Mouse (Mus musculus): ENCODE data around the gene Smarca2.

Smarca2 gene

DNA sequence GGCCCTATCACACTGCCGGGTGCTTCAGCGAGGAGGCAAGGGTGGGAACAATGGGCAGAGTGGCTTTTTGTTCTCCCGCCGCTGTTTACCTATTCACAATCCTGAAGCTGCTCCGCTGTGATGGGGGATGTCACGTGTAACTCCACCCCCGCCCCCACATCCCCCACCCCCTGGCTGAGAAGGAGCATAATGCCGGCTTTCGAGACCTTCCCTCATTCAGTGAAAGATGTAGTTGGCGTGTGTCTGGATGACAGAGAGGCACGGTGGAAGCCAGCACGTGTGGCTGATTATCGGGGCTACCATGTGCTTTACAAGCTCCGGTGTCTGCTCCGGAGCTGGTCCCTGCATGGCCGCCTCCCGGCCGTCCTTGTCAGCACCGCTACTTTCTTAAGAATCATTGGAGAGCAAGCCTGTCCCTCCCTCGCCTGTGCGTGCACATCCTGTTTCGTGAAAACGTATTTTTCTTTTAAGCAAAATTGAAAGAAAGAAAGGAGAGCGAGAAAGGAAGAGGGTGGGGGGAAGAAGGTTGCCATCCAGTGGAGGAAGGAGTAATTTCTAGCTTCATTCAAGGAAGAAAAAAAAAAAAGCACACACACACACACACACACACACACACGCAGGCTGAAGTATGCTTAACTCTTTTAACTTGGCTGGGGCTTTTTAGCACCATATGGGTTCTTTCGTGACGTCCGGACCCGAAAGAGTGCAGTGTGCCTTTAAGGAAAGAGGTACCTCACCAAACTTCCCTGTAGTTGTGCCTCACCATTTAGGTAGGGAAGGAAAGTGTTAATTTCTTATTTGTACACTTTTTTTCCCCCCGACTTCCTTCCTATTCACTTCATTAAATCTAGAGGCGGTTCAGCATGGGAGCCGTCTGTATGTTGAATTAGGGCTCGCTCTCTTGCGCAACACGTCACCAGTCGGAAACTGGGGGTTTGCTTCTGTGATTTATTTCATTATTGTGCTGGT, 143.0 kb downstream of the Smarca2 start:
- peak; percentile 20 for DNase-seq (ENCODE audit: low read depth, low spot score)

DNA sequence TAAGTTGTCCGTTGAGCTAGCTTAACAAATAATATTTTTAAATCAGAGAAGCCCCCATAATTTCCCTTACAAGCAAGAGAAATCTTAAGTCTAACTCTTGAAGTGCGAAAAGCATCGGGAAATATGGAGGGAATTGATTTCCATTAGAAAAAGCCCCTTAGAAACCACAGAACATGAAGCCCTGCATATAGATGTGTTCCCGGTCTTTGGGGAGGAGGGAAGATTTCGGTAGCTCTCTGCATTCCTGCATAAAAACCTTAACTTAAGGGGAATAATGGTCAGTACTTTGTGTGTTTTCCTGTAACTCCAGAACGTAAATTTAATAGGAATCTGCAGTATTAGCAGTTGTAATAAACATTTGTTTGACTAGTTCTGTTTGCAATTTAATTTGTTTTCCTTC, 143.8 kb downstream of the Smarca2 start:
- DNase-seq (ENCODE audit: low read depth, low spot score): no peak

DNA sequence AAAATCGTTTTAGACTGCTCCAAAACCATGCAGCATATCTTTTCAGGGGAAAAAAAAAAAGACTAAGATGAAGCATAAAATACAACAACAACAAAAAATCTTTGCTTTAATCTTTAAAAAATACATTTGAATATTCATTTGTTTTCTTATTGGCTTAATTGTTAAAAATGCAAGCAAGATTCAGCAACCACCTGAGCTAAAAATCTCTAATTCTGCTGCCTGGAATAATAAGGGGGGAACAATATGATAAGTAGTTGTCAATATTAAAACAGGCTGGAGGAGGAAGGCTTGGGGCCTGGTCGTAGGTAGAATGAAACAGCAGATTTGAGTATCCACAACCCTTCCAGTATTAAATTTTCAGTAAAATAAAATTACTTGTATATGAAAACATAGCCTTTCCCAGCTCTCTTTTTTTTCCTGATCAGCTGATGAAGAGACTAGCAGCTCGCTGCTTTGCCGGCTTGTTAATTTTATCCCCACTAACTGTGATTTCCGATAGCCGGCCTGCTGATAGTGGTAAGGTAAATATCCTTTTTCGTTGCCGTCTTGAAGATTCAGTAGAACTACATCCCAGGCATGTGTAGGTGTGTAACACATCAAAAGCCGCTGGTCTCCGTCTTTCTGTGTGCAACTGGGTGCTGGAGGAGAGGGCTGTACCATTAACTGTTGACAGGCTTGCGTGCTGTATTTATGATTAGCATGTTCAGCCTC, 144.7 kb downstream of the Smarca2 start:
- no peak for DNase-seq (ENCODE audit: low read depth, low spot score)

DNA sequence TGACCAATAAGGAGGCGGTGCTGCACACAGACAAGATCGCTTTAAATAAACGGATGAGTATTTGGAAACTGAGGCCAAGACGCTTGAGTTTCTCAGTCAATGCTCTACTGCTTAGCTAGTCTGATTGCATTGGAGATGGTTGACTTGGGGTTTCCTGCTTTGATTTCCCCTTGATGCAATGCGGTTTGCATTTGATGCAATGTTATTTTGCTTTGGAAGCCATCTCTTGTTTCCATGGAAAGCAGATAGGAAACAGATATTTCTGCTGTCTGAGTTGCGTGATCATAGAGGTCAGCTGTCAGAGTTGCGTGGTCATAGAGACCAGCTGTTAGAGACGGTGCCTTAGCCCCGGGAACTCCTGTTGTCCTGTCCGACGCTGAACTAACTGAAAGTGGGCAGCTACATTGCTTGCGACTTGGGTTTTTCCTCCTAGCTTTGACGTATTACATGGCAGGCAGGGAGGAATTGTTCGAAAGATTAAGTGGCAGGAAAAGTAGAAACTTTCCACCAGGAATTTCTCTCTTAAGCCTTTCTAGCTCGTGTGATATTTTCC, 147.8 kb downstream of the Smarca2 start:
- no peak for DNase-seq (ENCODE audit: low read depth, low spot score)

DNA sequence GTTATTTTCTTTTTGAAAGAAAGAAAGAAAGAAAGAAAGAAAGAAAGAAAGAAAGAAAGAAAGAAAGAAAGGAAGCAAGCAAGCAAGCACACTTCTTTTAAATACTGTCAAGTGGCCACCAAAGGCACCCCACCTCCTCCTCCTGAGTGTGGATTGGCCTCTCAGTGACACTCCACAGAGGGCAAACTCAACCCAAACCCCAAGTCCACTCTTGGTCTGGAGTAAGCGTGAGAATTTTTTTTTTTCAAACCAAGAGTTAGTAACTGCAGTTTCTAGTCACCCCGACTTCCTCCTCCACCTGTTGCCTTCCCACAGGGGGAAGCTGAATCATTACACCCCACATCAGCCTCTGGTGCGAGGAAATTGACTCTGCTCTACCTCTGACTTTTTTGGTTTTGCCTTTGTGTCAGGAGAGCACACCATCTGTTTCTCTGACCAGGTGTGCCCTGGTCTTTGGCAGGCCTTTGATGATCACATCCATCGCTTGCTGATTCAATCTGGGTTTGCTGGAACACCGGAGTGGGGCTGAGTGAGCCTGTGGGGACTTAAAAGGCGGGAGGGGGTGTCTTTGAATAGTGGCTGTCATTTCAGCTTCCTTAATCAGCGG, 148.5 kb downstream of the Smarca2 start:
- DNase-seq (ENCODE audit: low read depth, low spot score): no peak

DNA sequence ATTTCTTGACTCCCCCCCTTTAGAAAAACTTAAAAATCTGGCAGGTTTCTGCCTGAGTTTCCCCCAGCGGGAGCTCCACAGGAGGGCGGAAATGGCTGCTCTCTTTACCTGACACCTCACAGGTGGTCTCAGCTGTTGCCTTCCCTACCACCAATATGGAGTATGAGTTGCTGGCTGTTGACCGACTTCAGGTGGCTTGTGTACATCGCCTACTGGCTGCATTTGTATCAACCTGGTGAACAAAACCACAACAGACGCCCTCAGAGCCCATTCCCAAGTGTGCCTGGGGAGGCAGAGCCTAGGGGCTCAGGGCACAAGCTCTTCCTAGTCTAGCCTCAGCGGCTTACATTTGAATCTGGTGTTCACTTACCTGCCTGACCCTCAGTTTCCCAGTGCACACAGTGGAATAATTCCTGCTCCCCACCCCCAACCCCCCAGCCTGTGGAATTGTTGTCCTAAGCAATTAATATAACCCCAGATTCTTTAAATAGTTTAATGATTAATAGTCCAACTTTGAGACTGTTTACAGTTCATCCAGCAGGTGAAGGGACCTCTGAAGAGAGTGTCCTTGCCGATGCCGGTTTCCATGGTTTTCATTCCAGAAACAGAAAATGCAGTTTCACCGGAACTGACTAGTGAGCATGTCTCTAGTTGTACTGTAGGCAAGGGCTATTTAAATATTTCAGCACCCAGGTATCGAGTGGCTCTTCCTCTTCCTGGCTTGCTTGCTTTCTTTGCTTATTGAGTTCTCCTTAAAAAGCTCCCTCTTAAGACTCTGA, 149.4 kb downstream of the Smarca2 start:
- DNase-seq (ENCODE audit: low read depth, low spot score): no peak

DNA sequence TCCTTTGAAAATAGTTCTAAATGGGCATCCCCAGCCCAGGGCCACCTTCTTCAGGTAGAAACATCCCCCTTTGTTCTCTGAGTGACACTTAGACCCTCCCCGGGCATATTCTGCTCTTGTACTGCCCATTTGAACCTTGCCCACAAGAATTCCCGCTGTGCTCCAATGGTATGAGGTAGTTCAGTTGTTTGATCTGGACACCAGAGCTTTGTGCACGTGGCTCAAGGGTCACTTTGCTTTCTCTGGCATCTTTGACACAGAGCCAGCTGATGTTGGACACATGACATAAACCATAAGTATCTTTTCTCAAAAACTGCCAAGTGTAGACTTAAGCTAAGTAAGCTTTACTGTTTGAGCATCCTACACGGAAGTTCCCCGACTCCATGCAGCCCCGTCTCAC, 151.1 kb downstream of the Smarca2 start:
- DNase-seq (ENCODE audit: low read depth, low spot score): no peak

DNA sequence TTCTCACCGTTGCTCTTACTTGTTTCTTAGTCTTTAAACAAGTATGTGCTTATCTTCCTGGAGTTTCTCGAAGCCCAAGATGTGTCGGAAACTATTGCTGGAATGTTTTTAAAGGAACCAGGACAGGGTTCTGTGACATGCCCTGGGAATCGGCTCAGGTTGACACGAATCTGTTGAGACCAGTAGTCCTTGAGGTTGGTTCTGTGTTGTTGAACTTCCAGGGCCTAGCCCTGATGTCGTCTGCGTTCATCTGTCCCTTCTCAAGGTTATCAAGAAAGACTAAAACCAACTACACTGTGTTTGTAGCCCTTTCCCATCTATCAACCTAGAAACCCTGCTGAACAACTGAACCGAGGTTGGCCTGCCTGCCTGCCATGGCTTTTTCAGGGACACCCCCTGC, 151.5 kb downstream of the Smarca2 start:
- DNase-seq (ENCODE audit: low read depth, low spot score): no peak

DNA sequence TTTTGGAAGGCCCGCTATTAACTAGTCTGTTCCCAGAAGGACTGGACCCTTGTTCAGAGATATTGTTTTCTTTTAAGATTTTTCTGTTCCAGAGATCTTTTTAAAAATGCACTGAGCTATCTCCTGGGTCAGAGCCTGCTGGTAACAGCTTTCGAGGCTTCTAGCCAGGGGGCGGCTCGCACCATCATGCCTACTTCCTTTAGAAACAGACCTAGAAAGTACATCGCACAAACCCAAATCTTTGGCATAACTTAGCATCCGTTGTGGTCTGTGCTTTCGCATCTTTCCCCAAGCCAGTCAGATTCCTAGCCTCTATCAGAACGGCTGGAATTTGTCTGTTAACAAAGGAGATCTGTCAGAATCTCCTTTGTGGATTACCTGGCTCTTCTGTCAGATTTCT, 153.3 kb downstream of the Smarca2 start:
- DNase-seq (ENCODE audit: low read depth, low spot score): no peak

DNA sequence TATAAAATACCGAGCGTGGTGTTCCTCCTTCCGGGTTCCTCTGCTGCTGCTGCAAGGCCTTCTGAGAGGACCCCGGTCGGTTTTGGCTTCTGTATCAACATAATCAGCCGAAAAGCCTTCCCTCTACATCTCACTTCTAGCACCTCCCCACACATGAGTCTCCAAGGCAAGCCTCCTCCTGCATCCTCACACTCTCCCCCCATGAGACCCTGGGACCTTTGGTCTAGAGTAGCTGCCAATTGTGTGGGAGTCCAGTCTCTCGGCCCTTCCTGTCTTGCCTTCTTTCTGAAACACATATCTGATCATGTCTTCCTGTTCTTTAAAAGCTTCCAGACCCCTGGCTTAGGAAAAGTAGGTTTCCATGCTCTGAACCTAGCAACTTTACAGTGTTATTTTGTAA, 153.8 kb downstream of the Smarca2 start:
- no peak for DNase-seq (ENCODE audit: low read depth, low spot score)

DNA sequence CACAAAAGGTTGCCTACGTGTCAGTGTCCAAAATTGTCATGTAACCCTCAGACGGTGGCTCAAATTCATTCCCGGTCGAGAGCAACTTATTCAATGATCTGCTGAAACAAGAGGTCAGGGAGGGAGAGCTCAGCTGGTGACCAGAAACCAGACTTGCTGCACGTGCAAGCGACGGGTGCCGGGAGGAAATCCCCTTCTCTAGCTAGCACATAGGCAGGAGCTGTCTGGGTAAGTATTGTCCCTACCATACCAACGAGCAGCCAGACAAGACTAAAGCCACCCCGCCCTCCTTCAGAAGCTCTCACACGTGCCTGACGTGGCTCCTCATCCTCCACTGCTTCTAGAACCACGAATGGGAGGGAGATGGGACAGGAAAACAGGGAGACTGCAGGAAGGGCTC, 154.4 kb downstream of the Smarca2 start:
- DNase-seq (ENCODE audit: low read depth, low spot score): no peak

DNA sequence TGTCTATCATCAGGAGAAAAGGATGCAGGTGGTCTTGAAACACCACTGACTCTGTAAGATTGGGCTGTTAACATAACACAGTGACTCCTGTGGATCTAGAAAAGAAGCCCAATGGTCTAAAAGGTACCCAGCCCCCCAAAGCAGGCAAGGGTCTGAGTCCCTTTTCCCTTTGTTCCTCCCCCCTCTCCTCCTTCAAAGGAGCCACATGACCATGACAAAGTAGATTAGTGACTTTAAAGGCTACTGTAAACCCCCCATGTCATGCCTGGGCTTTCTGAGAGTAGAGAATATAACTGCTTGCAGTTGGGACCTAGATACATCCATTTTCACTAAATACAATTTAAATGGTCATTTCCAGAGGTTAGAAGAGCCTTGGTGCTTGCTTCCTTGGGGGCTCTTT, 156.4 kb downstream of the Smarca2 start:
- no peak for DNase-seq (ENCODE audit: low read depth, low spot score)

DNA sequence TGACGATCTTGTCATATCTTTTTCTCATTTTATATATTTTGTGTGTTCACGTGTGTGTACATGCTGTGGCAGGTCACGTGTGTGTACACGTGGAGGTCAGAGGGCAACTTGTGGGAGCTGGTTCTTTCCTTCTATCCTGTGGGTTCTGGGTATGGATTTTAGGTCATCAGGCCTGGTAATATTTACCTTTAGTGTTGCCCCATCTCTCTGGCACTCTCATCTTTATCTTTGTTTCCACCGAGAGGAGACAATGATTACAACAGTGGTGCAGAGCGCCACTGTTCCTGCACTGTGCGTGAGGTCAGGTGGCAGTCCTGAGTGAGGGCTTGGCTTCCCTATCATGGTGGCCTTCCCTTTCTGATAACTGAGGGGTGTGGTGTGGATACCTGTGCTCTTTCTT, 160.6 kb downstream of the Smarca2 start:
- no peak for DNase-seq (ENCODE audit: low read depth, low spot score)

DNA sequence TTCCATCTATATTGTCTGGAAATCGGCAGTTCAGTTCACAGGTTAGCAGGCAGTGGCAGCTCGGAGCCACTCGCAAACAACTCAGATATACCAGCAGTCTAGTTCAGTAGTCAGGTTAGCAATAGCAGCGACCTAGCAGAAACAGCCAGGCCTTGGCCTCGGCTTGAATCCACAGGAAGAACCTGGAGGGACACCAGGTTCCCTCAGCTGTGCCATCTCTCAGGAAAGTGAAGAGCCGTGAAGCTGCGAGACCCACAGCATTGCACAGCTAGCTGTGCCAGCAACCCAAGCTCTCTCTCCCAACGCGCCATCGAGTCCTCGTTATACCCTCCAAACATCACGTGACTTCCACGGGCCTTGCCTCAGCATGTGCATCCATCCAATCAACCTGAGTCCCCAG, 162.6 kb downstream of the Smarca2 start:
- DNase-seq (ENCODE audit: low read depth, low spot score): no peak

DNA sequence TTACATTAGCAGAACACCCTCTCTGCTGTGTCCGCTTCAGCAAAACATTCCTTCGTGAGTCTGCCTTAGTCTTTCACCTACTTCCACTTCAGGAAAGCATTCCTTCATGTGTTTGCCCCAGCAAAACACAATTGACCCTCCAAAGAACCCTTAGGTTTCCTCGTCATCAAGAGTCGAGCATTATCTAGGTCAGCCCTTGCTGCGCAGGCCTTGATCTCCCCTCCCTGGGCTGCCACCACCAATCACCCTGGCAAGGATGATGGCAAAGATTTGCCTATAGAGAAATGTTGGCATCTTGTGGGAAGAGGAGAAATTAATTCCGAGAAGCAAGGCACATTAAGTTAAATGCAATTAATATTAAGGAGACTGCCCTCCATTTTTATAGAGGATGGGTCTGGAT, 163.1 kb downstream of the Smarca2 start:
- no peak for DNase-seq (ENCODE audit: low read depth, low spot score)

DNA sequence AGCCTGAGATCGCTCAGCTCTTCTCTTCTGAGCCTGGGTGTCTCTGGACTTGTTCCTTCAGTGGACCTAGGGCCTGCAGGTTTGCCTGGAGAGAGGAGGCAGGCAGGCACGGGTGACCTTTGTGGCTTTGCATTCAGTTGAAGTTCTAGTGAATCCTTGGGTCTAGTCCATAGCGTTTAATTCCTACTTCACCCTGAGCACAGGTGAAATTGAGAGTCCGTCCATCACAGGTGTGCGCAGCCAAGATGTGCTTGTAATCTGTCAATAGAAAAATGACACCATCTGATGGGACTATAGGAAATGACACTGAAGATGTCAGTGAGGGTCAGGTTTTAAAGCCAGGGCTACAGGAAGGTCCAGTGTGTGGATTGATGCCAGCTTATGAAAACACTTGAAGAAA, 164.0 kb downstream of the Smarca2 start:
- no peak for DNase-seq (ENCODE audit: low read depth, low spot score)

DNA sequence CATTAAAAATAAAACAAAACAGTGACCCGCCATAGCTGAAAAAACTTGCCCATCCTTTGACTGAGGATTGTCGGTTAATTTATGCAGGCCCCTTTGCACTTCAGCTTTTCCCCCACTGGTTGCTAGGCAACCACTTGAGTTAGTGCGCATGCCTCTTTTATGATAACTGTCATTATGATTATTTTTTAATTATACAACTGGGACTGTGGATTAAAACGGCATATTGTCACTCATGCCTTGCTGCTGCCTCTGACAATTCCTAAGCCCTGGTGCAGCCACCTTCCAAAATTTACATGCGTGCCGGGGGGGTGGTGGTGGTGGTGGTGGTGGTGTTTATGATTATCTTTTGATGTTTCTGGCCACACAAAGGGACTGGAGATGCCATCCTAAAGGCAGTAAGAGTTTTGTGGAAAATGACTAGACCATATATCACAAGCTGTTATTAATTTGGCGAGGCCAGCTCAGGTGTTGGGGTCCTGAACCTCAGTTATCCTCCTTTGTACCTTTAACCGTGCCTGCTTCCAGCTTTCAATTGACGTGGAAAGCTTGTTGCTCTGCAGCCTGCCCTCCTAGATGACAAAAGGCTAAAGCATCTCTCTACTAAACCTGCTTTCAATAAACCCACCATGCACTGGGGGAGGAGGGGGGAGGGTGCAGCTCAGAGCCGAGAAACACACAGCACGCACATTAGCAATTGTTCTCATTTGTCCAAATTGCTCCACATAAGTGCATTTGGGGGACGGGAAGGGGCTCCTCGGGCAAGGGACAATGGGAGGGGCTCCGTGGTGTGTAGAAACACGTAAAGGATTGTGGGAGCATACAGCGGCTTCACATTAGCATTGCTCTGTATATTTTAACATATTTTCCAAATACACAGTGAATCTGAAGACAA, 165.0 kb downstream of the Smarca2 start:
- no peak for DNase-seq (ENCODE audit: low read depth, low spot score)

DNA sequence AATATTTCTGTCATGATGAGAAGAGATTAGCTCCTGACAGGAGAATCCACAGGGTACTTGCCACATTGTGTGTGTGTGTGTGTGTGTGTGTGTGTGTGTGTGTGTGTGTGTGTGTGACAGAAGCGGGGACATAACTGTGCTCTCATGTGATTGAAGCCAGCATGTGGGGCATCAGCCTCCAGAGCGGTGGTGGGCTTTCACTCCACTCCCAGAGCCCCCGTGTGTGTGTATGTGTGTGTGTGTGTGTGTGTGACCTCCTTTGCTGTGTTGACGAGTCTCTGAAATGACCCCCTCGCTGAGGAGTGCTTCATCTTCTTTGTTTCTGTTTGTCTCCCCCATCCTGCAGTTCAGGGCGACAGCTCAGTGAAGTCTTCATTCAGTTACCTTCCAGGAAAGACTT, 165.7 kb downstream of the Smarca2 start:
- DNase-seq (ENCODE audit: low read depth, low spot score): no peak

DNA sequence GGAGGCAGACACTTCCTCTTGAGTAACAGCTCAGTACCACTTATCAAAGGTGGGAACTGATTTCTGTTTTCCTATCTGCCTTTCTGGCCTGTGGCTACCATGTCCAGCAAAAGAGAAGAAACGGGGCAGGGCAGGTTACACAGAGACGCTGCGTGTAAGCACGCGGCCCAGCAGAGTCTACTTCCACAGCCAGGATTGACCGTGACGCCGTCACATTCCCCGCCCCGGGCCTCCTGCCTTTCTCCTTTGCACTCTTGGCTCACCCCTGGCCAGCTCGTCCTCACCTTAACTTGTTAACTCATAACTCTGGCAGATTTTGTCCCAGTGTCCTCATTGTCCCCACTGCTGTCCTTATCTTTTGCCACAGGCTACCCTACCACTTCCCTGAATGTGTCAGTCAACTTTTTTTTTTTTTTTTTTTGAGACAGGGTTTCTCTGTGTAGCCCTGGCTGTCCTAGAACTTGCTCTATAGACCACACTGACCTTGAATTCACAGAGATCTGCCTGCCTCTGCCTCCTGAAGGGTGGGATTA, 167.3 kb downstream of the Smarca2 start:
- no peak for DNase-seq (ENCODE audit: low read depth, low spot score)
